Mouse (Mus musculus): ENCODE data around the gene Fgfrl1.

GRCm38 (mm10) chr5:108648937-108649576 lies 43.1 kb upstream of the Fgfrl1 start:
- TF ChIP-seq POLR2A (IDR thresholded peaks at IDR 0.05; ENCODE audit: insufficient read length, low read depth), result no peak
- no peak for TF ChIP-seq TCF3 (IDR thresholded peaks at IDR 0.05; ENCODE audit: insufficient read length, low read depth)
- no peak for TF ChIP-seq USF1 (IDR thresholded peaks at IDR 0.05; ENCODE audit: low read depth)
- TF ChIP-seq E2F4 (IDR thresholded peaks at IDR 0.05; ENCODE audit: insufficient read depth), result no peak
- no peak for TF ChIP-seq REST (IDR thresholded peaks at IDR 0.05; ENCODE audit: insufficient read depth, insufficient read length)
- TF ChIP-seq MYOD1 (IDR thresholded peaks at IDR 0.05; ENCODE audit: control insufficient read depth in 1 of 3, insufficient read length in 2 of 3, low read depth in 2 of 3), result no peak

Data from myocyte (in vitro differentiated cells).